Mouse (Mus musculus) ES-Bruce4 (cell line): ENCODE results near the gene Gm17359. TPM values are rescaled to one million over a fixed set of nuclear protein-coding genes. Genes with fewer than 3 reads are reported as not detected.

Experiments
- H3K27ac ChIP-seq: 2 replicates; pipeline ENCODE4 v1.5.1; 2012; ENCODE audit warnings: low read length, inconsistent platforms; ENCODE audit not compliant: insufficient read depth
- H3K27me3 ChIP-seq: 2 replicates; pipeline ENCODE4 v1.6.1; 2012; ENCODE audit warnings: mild to moderate bottlenecking, low read length, inconsistent platforms; ENCODE audit not compliant: control insufficient read depth, poor library complexity, insufficient read depth, severe bottlenecking
- H3K36me3 ChIP-seq: 2 replicates; pipeline ENCODE4 v1.6.1; 2012; ENCODE audit warnings: inconsistent platforms, mild to moderate bottlenecking, low read length, moderate library complexity; ENCODE audit not compliant: control insufficient read depth, poor library complexity, insufficient read depth, severe bottlenecking
- H3K4me1 ChIP-seq: one replicate; pipeline ENCODE4 v1.8.1; 2011; ENCODE audit warnings: low read length; ENCODE audit not compliant: control insufficient read depth, insufficient read depth
- H3K4me3 ChIP-seq: 2 replicates; pipeline ENCODE4 v1.5.1; 2011; ENCODE audit warnings: low read depth, mild to moderate bottlenecking, low read length
- H3K9ac ChIP-seq: 2 replicates; pipeline ENCODE4 v1.6.1; 2012; ENCODE audit warnings: low read depth, mild to moderate bottlenecking, inconsistent platforms; ENCODE audit not compliant: poor library complexity, severe bottlenecking
- H3K9me3 ChIP-seq: replicated peaks from 2 replicates; pipeline ENCODE4 v1.6.1; 2012; ENCODE audit warnings: mild to moderate bottlenecking, low read length, inconsistent platforms; ENCODE audit not compliant: control insufficient read depth, poor library complexity, insufficient read depth, severe bottlenecking
- CTCF ChIP-seq: IDR thresholded peaks from one replicate; pipeline ENCODE4 v1.8.1; 2011; ENCODE audit warnings: low read depth, low read length
- EP300 ChIP-seq: IDR thresholded peaks from 2 replicates; pipeline ENCODE4 v1.6.1; 2011; ENCODE audit warnings: low read depth, low read length; ENCODE audit not compliant: insufficient read depth
- POLR2A ChIP-seq: IDR thresholded peaks from one replicate; pipeline ENCODE4 v1.8.1; 2011; ENCODE audit warnings: low read length; ENCODE audit not compliant: insufficient read depth
- polyA plus RNA-seq: library from polyadenylated mRNA; stranded (reverse); fragments of >200 nt; gene quantifications from 2 replicates; pipeline ENCODE4 v1.2.4, GENCODE M21; 2011; ENCODE audit warnings: low read depth; ENCODE audit not compliant: missing spikeins, insufficient read depth, insufficient read length

Gene Gm17359
- polyA plus RNA-seq, 1 experiment, result not detected

- TF ChIP-seq POLR2A (no peak), EP300 (no peak), CTCF (no peak)
- Histone ChIP-seq H3K4me3 (no peak overlapping the region), H3K27ac (no peak overlapping the region), H3K9ac (no peak overlapping the region), H3K27me3 (no peaks in the 10 kb centered on the region), H3K9me3 (no peaks in the 10 kb centered on the region), H3K36me3 (no peaks in the 10 kb centered on the region), H3K4me1 (no peaks in the 10 kb centered on the region)
Observed at GRCm38 (mm10) chr3:79379255-79379836, 42.9 kb downstream of the Gm17359 start.

- Histone ChIP-seq H3K9me3 (no peaks in the 10 kb centered on the region), H3K4me1 (no peaks in the 10 kb centered on the region), H3K27me3 (no peaks in the 10 kb centered on the region), H3K36me3 (no peaks in the 10 kb centered on the region), H3K9ac (no peak overlapping the region), H3K4me3 (no peak overlapping the region), H3K27ac (no peak overlapping the region)
- no peak for TF ChIP-seq CTCF
Observed at GRCm38 (mm10) chr3:79379873-79380595, 43.6 kb downstream of the Gm17359 start.

GRCm38 (mm10) chr3:79381398-79381797, 44.9 kb downstream of the Gm17359 start:
- Histone ChIP-seq H3K27ac (no peak overlapping the region), H3K9me3 (no peaks in the 10 kb centered on the region), H3K4me1 (no peaks in the 10 kb centered on the region), H3K9ac (no peak overlapping the region), H3K27me3 (no peaks in the 10 kb centered on the region), H3K4me3 (no peak overlapping the region), H3K36me3 (no peaks in the 10 kb centered on the region)
- TF ChIP-seq CTCF, result no peak
- no peak for TF ChIP-seq POLR2A
- TF ChIP-seq EP300, result no peak

GRCm38 (mm10) chr3:79385434-79386029, 49.1 kb downstream of the Gm17359 start:
- Histone ChIP-seq H3K27ac (no peak overlapping the region), H3K4me3 (no peak overlapping the region), H3K9me3 (no peaks in the 10 kb centered on the region), H3K27me3 (no peaks in the 10 kb centered on the region), H3K36me3 (no peaks in the 10 kb centered on the region), H3K4me1 (no peaks in the 10 kb centered on the region), H3K9ac (no peak overlapping the region)
- TF ChIP-seq EP300, result no peak
- no peak for TF ChIP-seq POLR2A
- no peak for TF ChIP-seq CTCF

- H3K27me3 ChIP-seq, result no peaks in the 10 kb centered on the region
- no peaks in the 10 kb centered on the region for H3K4me1 ChIP-seq
- H3K4me3 ChIP-seq, result no peak overlapping the region
- 0 out of 2 replicates have a peak, but pooled peaks cover 3% of the 10 kb centered on the region for H3K9me3 ChIP-seq
- H3K36me3 ChIP-seq, result no peaks in the 10 kb centered on the region
- no peak overlapping the region for H3K27ac ChIP-seq
- TF ChIP-seq POLR2A (no peak), EP300 (no peak), CTCF (no peak)
- H3K9ac ChIP-seq, result no peak overlapping the region
Observed at GRCm38 (mm10) chr3:79389081-79389480, 52.6 kb downstream of the Gm17359 start.

GRCm38 (mm10) chr3:79400552-79400951, 64.1 kb downstream of the Gm17359 start:
- H3K9ac ChIP-seq, result no peak overlapping the region
- no peaks in the 10 kb centered on the region for H3K27me3 ChIP-seq
- TF ChIP-seq EP300, result no peak
- TF ChIP-seq CTCF, result no peak
- TF ChIP-seq POLR2A, result no peak
- H3K9me3 ChIP-seq, result no peaks in the 10 kb centered on the region
- no peaks in the 10 kb centered on the region for H3K36me3 ChIP-seq
- no peak overlapping the region for H3K4me3 ChIP-seq
- H3K27ac ChIP-seq, result no peak overlapping the region
- no peaks in the 10 kb centered on the region for H3K4me1 ChIP-seq
